Mouse (Mus musculus): ENCODE data around the gene 9630041A04Rik.

Gene 9630041A04Rik

GRCm38 (mm10) chr9:101861596-101862471, at the start of gene 9630041A04Rik:
TSS of gene 9630041A04Rik (plus strand) at chr9:101861841.
- DNase-seq, result no peak

GRCm38 (mm10) chr9:101823896-101824295, 37.7 kb upstream of the 9630041A04Rik start:
- no peak for DNase-seq

GRCm38 (mm10) chr9:101825626-101826025, 36.0 kb upstream of the 9630041A04Rik start:
- DNase-seq, result no peak

GRCm38 (mm10) chr9:101833619-101834018, 28.0 kb upstream of the 9630041A04Rik start:
- DNase-seq, result no peak

GRCm38 (mm10) chr9:101841101-101841500, 20.5 kb upstream of the 9630041A04Rik start:
- no peak for DNase-seq

GRCm38 (mm10) chr9:101843893-101844292, 17.7 kb upstream of the 9630041A04Rik start:
- no peak for DNase-seq

GRCm38 (mm10) chr9:101845691-101846090, 15.9 kb upstream of the 9630041A04Rik start:
- DNase-seq, result no peak

GRCm38 (mm10) chr9:101862481-101863065, 932 bp downstream of the 9630041A04Rik start:
- no peak for DNase-seq

- DNase-seq, result no peak
Measured at GRCm38 (mm10) chr9:101863130-101863529, 1.5 kb downstream of the 9630041A04Rik start.

- DNase-seq, result no peak
Measured at GRCm38 (mm10) chr9:101868593-101868992, 7.0 kb downstream of the 9630041A04Rik start.

GRCm38 (mm10) chr9:101870034-101870433, 8.4 kb downstream of the 9630041A04Rik start:
- DNase-seq, result no peak

- DNase-seq, result no peak
Measured at GRCm38 (mm10) chr9:101875306-101875705, 13.7 kb downstream of the 9630041A04Rik start.

GRCm38 (mm10) chr9:101877109-101877987, 15.7 kb downstream of the 9630041A04Rik start:
- no peak for DNase-seq

- DNase-seq, result no peak
Measured at GRCm38 (mm10) chr9:101883295-101883694, 21.7 kb downstream of the 9630041A04Rik start.

- no peak for DNase-seq
Measured at GRCm38 (mm10) chr9:101897851-101898250, 36.2 kb downstream of the 9630041A04Rik start.

GRCm38 (mm10) chr9:101903406-101903805, 41.8 kb downstream of the 9630041A04Rik start:
- DNase-seq, result no peak

GRCm38 (mm10) chr9:101907747-101908255, 46.2 kb downstream of the 9630041A04Rik start:
- no peak for DNase-seq

GRCm38 (mm10) chr9:101908849-101909248, 47.2 kb downstream of the 9630041A04Rik start:
- DNase-seq, result no peak

- no peak for DNase-seq
Measured at GRCm38 (mm10) chr9:101909491-101909890, 47.9 kb downstream of the 9630041A04Rik start.

GRCm38 (mm10) chr9:101911176-101911866, 49.7 kb downstream of the 9630041A04Rik start:
- DNase-seq, result no peak

- DNase-seq, result no peak
Measured at GRCm38 (mm10) chr9:101915082-101915481, 53.4 kb downstream of the 9630041A04Rik start.

- DNase-seq, result no peak
Measured at GRCm38 (mm10) chr9:101918771-101919170, 57.1 kb downstream of the 9630041A04Rik start.
